Mouse (Mus musculus) erythroid progenitor cell, adult 5-6 weeks (primary cell): ENCODE results near the gene Olfr1123. TPM values are rescaled to one million over a fixed set of nuclear protein-coding genes. Genes with fewer than 3 reads are reported as not detected.
"Not testable (repeated sequence)": the region's sequence is repeated elsewhere in the genome, so short reads cannot be mapped to it uniquely, and the experiment has no call there.

ENCODE experiments used
- ATAC-seq: replicated peaks from 2 replicates; pipeline ENCODE4 v1.8.0; 2016; ENCODE audit warnings: moderate number of reproducible peaks, mild to moderate bottlenecking, moderate TSS enrichment, inconsistent platforms; ENCODE audit not compliant: poor library complexity, low FRiP score, severe bottlenecking
- total RNA-seq, 2 experiments: library from RNA; stranded (forward) in 1 of 2; stranded (reverse) in 1 of 2; fragments of 150-400 nt in 1 of 2; fragments of 186-747, 209-891 nt in 1 of 2; gene quantifications; 2 replicates each; pipeline versions ENCODE4 v1.2.3 to v1.2.4; 2015 to 2017; ENCODE audit warnings: low replicate concordance in 2 of 2

The Olfr1123 gene
- total RNA-seq (2015; ENCODE audit: low replicate concordance), result not detected in 2 replicates
- not detected in 2 replicates for total RNA-seq (2017; ENCODE audit: low replicate concordance)

DNA sequence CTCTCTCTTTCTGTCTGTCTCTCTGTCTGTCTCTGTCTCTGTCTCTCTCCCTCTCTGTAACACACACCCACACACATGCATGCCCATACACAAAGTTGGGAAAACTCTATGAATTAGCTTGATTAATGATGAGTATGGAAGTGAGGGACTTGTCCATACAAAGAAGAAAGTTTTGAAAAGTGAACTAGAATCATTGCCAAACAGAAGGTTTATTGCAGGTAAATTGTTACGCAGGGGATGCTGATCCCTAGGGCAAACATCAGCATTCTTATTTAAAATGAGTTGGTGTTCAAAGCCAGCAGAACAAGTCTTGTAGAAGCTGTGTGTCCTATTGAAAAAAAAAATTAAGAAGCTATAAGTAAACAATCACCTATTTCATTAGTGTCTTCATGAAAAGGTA is at the start of gene Olfr1123:
Gene Olfr1123, plus strand, starts transcription at position 301 of the 400 bp plus-strand sequence.
- ATAC-seq, result no peak

DNA sequence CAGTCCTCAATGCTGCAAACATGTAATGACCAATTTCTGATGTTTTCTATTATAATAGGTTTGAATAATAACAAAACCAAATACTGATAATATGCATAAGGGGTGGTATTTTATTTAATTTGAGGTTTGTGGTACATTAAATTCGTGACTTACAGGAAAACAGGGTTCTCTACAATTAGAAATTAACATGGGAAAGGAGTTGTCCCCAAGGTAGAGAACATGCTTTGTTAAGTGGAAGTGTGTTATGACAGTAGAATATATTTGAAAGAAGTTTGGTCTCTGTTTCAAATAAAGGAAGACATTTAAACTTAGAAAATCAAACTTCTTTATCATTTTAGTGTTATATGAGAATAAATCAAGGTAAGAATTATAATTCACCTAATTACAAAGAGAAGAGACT is 46.8 kb upstream of the Olfr1123 start, which contains the start of gene Olfr1121:
Gene Olfr1121, plus strand, starts transcription at position 301 of the 400 bp plus-strand sequence.
- ATAC-seq, result no peak

DNA sequence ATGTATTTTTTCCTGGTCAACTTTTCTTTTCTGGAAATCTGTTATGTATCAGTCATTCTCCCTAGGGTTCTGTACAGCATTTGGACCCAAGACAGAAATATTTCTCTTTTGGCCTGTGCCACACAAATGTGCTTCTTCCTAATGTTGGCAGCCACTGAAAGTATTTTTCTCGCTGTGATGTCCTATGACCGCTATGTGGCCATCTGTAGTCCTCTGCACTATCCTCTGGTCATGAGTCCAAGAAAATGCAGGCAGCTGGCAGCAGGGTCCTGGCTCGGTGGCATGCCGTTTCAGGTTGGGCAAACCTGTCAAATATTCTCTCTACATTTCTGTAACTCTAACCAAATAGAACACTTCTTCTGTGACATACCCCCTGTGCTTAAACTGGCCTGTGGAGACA is 44.7 kb upstream of the Olfr1123 start:
- no peak for ATAC-seq

DNA sequence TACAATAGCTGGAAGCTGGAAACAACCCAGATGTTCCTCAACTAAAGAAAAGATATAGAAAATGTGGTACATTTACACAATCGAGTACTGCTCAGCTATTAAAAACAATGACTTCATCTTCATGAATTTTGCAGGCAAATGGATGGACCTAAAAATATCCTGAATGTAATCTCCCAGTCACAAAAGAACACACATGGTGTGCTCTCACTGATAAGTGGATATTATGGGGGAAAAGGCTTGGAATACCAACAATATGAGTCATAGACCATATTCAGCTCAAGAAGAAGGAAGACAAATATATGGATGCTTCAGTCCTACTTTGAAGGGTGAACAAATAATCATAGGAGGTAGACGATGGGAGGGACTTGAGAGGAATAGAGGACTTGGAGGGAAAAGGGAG is 32.5 kb upstream of the Olfr1123 start:
- ATAC-seq, result no peak

DNA sequence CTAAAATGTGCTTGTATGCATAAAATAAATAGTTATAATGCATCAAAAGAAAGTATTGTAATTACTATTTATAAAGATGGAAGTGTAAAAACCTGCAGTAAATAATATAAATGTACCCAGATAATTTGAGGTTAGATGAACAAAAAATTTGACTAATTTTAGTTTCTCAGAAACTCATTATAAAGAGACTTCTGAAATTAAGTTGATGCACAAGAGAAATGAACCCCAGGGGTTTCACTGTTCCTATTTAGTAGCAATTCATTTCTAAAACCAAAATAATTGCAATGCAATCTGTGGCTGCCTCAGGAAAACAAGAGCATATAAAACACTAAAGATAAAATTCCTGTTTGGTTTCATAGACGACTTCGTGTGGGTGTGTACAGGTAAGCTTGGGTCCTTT is 30.9 kb upstream of the Olfr1123 start, which contains the start of gene Olfr1122:
Gene Olfr1122, plus strand, starts transcription at position 301 of the 400 bp plus-strand sequence.
- ATAC-seq, result no peak

DNA sequence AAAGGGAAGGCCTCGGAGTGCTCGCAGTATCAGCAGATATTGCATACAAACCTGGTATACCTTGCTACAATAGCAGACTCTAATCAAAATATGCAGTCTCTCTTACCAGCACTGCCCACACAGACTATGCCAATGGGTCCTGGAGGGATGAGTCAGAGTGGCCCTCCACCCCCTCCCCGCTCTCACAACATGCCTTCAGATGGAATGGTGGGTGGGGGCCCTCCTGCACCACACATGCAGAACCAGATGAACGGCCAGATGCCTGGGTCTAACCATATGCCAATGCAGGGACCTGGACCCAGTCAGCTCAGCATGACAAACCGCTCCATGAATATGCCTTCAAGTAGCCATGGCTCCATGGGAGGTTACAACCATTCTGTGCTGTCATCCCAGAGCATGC is 22.8 kb upstream of the Olfr1123 start:
- ATAC-seq, result not testable (repeated sequence)

DNA sequence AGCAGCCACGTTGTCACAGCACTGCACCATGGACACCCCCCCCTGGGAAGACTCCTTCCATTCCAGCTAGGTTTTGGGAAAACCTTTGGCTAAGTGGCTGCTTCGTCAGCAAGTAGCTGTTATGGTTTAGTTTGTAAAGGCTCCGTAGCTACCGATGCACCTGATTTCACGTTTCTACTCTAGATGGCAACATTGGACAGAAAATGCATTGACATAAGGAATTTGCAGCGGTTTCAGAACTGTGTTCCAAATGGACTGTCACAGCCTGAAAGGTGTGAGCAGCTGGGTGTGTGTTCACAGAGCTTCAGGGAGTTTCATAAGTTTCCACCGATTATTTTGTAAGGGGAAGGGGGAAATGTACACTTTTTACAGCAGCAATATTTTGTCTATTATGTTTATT is 21.7 kb upstream of the Olfr1123 start:
- not testable (repeated sequence) for ATAC-seq

DNA sequence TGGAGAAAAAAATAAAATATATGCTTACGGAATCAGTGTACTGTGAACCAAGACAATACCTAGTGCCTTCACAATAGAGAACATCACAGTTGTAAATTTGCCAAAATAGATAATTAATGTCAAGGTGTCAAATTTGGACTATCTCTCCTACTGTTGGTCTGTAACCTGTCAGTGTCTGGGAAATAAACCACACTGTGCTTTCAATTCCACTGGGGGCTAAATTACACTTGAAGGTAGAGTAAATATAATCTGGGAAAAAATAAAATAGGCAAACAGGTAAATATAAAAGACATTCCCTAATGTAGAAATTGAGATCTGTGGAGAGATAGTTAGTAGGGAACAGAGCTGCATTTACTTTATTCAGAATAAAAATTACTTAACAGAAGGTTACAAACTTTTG is 13.5 kb downstream of the Olfr1123 start, which contains the start of gene Olfr1124:
Gene Olfr1124, plus strand, starts transcription at position 301 of the 400 bp plus-strand sequence.
- no peak for ATAC-seq

DNA sequence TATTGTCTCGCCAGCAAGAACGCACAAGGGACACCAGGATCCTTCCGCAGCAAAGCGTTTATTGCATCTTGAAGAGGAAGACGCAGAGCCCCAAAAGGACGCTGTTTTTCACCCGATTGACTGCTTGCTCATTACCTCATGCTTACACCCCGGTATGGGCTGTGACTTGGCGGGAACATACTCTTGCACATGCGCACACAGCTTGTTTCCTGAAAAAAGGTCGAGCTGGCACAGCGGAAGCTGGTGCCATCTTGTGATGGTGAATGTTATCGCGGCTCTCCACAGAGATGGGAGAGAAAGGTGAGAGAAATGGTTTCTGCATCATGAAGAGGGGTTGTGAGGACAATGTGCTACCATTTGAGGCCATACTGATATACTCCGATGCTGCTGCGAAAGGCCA is 21.3 kb downstream of the Olfr1123 start:
- ATAC-seq, result no peak

DNA sequence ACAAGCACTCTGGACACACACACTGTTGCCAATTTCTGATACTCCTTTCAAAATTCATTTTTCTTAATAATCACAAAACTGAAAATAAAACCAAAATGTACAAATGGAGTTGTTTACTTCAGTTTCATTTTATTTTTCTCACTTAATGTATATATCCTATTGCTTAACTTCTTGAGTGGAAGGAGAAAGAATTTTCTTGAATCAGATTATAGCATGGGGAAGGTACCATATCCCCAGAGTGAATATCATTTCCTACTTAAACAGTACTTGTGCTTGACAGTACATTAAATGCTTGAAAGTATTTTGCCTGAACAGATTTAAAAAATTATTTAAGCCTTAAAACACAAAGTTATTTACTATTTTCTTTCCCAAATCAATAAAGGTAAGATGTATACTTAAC is 37.2 kb downstream of the Olfr1123 start, which contains the start of gene Olfr1126:
Gene Olfr1126, plus strand, starts transcription at position 301 of the 400 bp plus-strand sequence.
- ATAC-seq, result no peak

DNA sequence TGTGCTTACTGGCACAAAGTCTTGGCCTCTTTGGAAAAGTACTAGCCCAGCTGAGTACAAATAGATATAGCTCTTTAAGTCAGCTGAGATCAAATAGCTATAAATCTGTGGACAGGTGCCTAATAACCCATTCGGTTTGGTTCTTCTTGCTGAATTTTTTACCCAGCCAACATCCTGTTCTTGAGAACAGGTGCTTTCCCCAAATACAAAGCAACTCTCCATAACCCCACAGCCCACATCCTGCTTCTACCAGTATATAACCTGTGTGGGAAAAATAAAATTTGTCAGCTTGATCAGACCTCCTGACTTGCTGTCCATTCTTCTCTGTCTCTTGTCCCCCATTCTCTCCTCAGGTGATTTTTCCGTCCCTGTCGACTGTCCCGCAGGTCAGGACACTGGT is 45.3 kb downstream of the Olfr1123 start:
- no peak for ATAC-seq

Other genes starting within 250 kb of the Olfr1123 start
- not detected in 2 replicates for gene Olfr1112, start 228.8 kb upstream of the Olfr1123 start, total RNA-seq (2015; ENCODE audit: low replicate concordance)
- gene Olfr1112, start 228.8 kb upstream of the Olfr1123 start, total RNA-seq (2017; ENCODE audit: low replicate concordance), result not detected in 2 replicates
- not detected in 2 replicates for gene Olfr1113, start 207.7 kb upstream of the Olfr1123 start, total RNA-seq (2015; ENCODE audit: low replicate concordance)
- not detected in 2 replicates for gene Olfr1113, start 207.7 kb upstream of the Olfr1123 start, total RNA-seq (2017; ENCODE audit: low replicate concordance)
- gene Olfr1115, start 168.6 kb upstream of the Olfr1123 start, total RNA-seq (2015; ENCODE audit: low replicate concordance), result not detected in 2 replicates
- not detected in 2 replicates for gene Olfr1115, start 168.6 kb upstream of the Olfr1123 start, total RNA-seq (2017; ENCODE audit: low replicate concordance)
- gene Olfr1116, start 149.1 kb upstream of the Olfr1123 start, total RNA-seq (2015; ENCODE audit: low replicate concordance), result not detected in 2 replicates
- gene Olfr1116, start 149.1 kb upstream of the Olfr1123 start, total RNA-seq (2017; ENCODE audit: low replicate concordance), result not detected in 2 replicates
- not detected in 2 replicates for gene Olfr1118, start 109.1 kb upstream of the Olfr1123 start, total RNA-seq (2015; ENCODE audit: low replicate concordance)
- gene Olfr1118, start 109.1 kb upstream of the Olfr1123 start, total RNA-seq (2017; ENCODE audit: low replicate concordance), result not detected in 2 replicates
- gene Olfr1120, start 61.8 kb upstream of the Olfr1123 start, total RNA-seq (2015; ENCODE audit: low replicate concordance), result not detected in 2 replicates
- not detected in 2 replicates for gene Olfr1120, start 61.8 kb upstream of the Olfr1123 start, total RNA-seq (2017; ENCODE audit: low replicate concordance)
- gene Olfr1121, start 46.7 kb upstream of the Olfr1123 start, total RNA-seq (2015; ENCODE audit: low replicate concordance), result not detected in 2 replicates
- gene Olfr1121, start 46.7 kb upstream of the Olfr1123 start, total RNA-seq (2017; ENCODE audit: low replicate concordance), result not detected in 2 replicates
- not detected in 2 replicates for gene Olfr1122, start 30.8 kb upstream of the Olfr1123 start, total RNA-seq (2015; ENCODE audit: low replicate concordance)
- not detected in 2 replicates for gene Olfr1122, start 30.8 kb upstream of the Olfr1123 start, total RNA-seq (2017; ENCODE audit: low replicate concordance)
- not detected in 2 replicates for gene Olfr1124, start 13.6 kb downstream of the Olfr1123 start, total RNA-seq (2015; ENCODE audit: low replicate concordance)
- not detected in 2 replicates for gene Olfr1124, start 13.6 kb downstream of the Olfr1123 start, total RNA-seq (2017; ENCODE audit: low replicate concordance)
- gene Olfr1126, start 37.3 kb downstream of the Olfr1123 start, total RNA-seq (2015; ENCODE audit: low replicate concordance), result not detected in 2 replicates
- not detected in 2 replicates for gene Olfr1126, start 37.3 kb downstream of the Olfr1123 start, total RNA-seq (2017; ENCODE audit: low replicate concordance)
- gene Pramel7, start 80.5 kb downstream of the Olfr1123 start, total RNA-seq (2015; ENCODE audit: low replicate concordance), result not detected in 2 replicates
- gene Pramel7, start 80.5 kb downstream of the Olfr1123 start, total RNA-seq (2017; ENCODE audit: low replicate concordance), result not detected in 2 replicates
- not detected in 2 replicates for gene Pramel6, start 89.9 kb downstream of the Olfr1123 start, total RNA-seq (2015; ENCODE audit: low replicate concordance)
- gene Pramel6, start 89.9 kb downstream of the Olfr1123 start, total RNA-seq (2017; ENCODE audit: low replicate concordance), result not detected in 2 replicates
- not detected in 2 replicates for gene Olfr153, start 115.2 kb downstream of the Olfr1123 start, total RNA-seq (2015; ENCODE audit: low replicate concordance)
- not detected in 2 replicates for gene Olfr153, start 115.2 kb downstream of the Olfr1123 start, total RNA-seq (2017; ENCODE audit: low replicate concordance)
- gene Olfr1128, start 128.9 kb downstream of the Olfr1123 start, total RNA-seq (2015; ENCODE audit: low replicate concordance), result not detected in 2 replicates
- gene Olfr1128, start 128.9 kb downstream of the Olfr1123 start, total RNA-seq (2017; ENCODE audit: low replicate concordance), result not detected in 2 replicates
- not detected in 2 replicates for gene Olfr1129, start 157.3 kb downstream of the Olfr1123 start, total RNA-seq (2015; ENCODE audit: low replicate concordance)
- not detected in 2 replicates for gene Olfr1129, start 157.3 kb downstream of the Olfr1123 start, total RNA-seq (2017; ENCODE audit: low replicate concordance)
- gene Olfr1130, start 189.6 kb downstream of the Olfr1123 start, total RNA-seq (2015; ENCODE audit: low replicate concordance), result not detected in 2 replicates
- gene Olfr1130, start 189.6 kb downstream of the Olfr1123 start, total RNA-seq (2017; ENCODE audit: low replicate concordance), result not detected in 2 replicates
- gene Olfr1131, start 210.5 kb downstream of the Olfr1123 start, total RNA-seq (2015; ENCODE audit: low replicate concordance), result not detected in 2 replicates
- gene Olfr1131, start 210.5 kb downstream of the Olfr1123 start, total RNA-seq (2017; ENCODE audit: low replicate concordance), result not detected in 2 replicates
- gene Olfr1132, start 220.9 kb downstream of the Olfr1123 start, total RNA-seq (2015; ENCODE audit: low replicate concordance), result not detected in 2 replicates
- gene Olfr1132, start 220.9 kb downstream of the Olfr1123 start, total RNA-seq (2017; ENCODE audit: low replicate concordance), result not detected in 2 replicates
- gene Olfr1133, start 230.7 kb downstream of the Olfr1123 start, total RNA-seq (2015; ENCODE audit: low replicate concordance), result not detected in 2 replicates
- not detected in 2 replicates for gene Olfr1133, start 230.7 kb downstream of the Olfr1123 start, total RNA-seq (2017; ENCODE audit: low replicate concordance)
- gene Olfr1134, start 241.8 kb downstream of the Olfr1123 start, total RNA-seq (2015; ENCODE audit: low replicate concordance), result not detected in 2 replicates
- gene Olfr1134, start 241.8 kb downstream of the Olfr1123 start, total RNA-seq (2017; ENCODE audit: low replicate concordance), result not detected in 2 replicates